Mouse (Mus musculus) thymus, adult 2 months (tissue): Measurements from ENCODE around the gene Fkbp9.

Experiments
- CTCF ChIP-seq: fragments of 200-500 bp; IDR thresholded peaks from 2 replicates; pipeline ENCODE4 v1.5.1; 2012; ENCODE audit warnings: mild to moderate bottlenecking, control low read depth, low read length, moderate library complexity, borderline replicate concordance; ENCODE audit not compliant: control insufficient read depth, poor library complexity, insufficient read depth; ENCODE audit errors: extremely low read depth
- POLR2A ChIP-seq: fragments of 200-500 bp; IDR thresholded peaks from 2 replicates; pipeline ENCODE4 v1.6.1; 2012; ENCODE audit warnings: mild to moderate bottlenecking, low read length, control low read depth, moderate library complexity; ENCODE audit not compliant: control insufficient read depth, poor library complexity, insufficient read depth; ENCODE audit errors: extremely low read depth

DNA sequence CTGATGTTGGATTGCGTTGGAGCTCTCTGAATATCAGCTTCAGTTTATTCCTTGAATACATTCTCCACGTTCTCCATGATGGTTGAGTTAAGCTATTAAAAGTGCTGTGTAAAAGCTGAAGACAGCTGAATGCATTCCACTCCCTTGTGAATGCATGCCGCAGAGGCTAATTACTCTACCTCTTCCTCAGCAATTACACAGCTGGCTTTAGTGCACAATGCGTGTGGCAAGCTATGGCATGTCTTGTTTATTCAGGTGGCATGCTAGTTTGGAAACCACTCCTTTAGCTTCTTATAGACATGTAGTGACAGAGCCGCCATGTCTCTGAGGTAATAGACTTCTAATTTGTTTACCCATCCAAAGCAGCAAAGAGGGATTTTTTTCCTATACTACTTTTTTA, 24.9 kb downstream of the Fkbp9 start:
- TF ChIP-seq CTCF (no peak), POLR2A (no peak)
